Mouse (Mus musculus) heart, adult 2 months (tissue): ENCODE data around the gene Fgf23. TPM values are rescaled to one million over a fixed set of nuclear protein-coding genes. Genes with fewer than 3 reads are reported as not detected.

ENCODE experiments used
- DNase-seq, 2 experiments: peaks; one replicate each; pipeline ENCODE4 v3.0.0; 2021
- H3K27ac ChIP-seq: fragments of 200-600 bp; 2 replicates; pipeline ENCODE4 v1.8.1; 2022
- H3K27me3 ChIP-seq: fragments of 200-500 bp; 2 replicates; pipeline ENCODE4 v1.6.1; 2012; ENCODE audit warnings: mild to moderate bottlenecking, low read length, inconsistent platforms, mixed read lengths; ENCODE audit not compliant: control insufficient read depth, insufficient read depth
- H3K36me3 ChIP-seq: fragments of 200-500 bp; 2 replicates; pipeline ENCODE4 v1.6.1; 2012; ENCODE audit warnings: low read length, inconsistent platforms; ENCODE audit not compliant: control insufficient read depth, insufficient read depth
- H3K4me1 ChIP-seq: fragments of 200-500 bp; 2 replicates; pipeline ENCODE4 v1.6.1; 2011; ENCODE audit warnings: low read length; ENCODE audit not compliant: control insufficient read depth, insufficient read depth
- H3K4me3 ChIP-seq: fragments of 200-600 bp; 2 replicates; pipeline ENCODE4 v1.8.1; 2022
- H3K79me2 ChIP-seq: fragments of 200-500 bp; replicated peaks from 2 replicates; pipeline ENCODE4 v1.6.1; 2012; ENCODE audit warnings: mild to moderate bottlenecking, inconsistent platforms, low read length, moderate library complexity, mixed read lengths; ENCODE audit not compliant: control insufficient read depth, insufficient read depth
- H3K9ac ChIP-seq: fragments of 200-500 bp; 2 replicates; pipeline ENCODE4 v1.6.1; 2012; ENCODE audit warnings: low read depth, mild to moderate bottlenecking, control low read depth, inconsistent platforms, low read length, mixed read lengths
- CTCF ChIP-seq: fragments of 200-600 bp; IDR thresholded peaks from 2 replicates; pipeline ENCODE4 v1.8.1; 2022; ENCODE audit warnings: antibody characterized with exemption, mild to moderate bottlenecking, moderate library complexity
- EP300 ChIP-seq: fragments of 200-500 bp; IDR thresholded peaks from 2 replicates; pipeline ENCODE4 v1.6.1; 2011; ENCODE audit warnings: low read depth, low read length, control low read depth; ENCODE audit not compliant: insufficient read depth
- POLR2A ChIP-seq: fragments of 200-500 bp; IDR thresholded peaks from 2 replicates; pipeline ENCODE4 v1.6.1; 2011; ENCODE audit warnings: mild to moderate bottlenecking, low read depth, low read length, control low read depth; ENCODE audit not compliant: insufficient read depth
- WGBS: fragments of 180-500 bp; shearing (Covaris S2); methylation state at CpG from one replicate; pipeline ENCODE4 v1.1.7; 2018; 5-methylcytosine and 5-hydroxymethylcytosine counted together
- intact Hi-C: fragments of 180-260 bp; cut with DNase I; formaldehyde crosslinking; loops from one replicate; pipeline ENCODE4 v1.15.1; 2025
- polyA plus RNA-seq: library from polyadenylated mRNA; depleted of rRNA; stranded (reverse); fragments of >200 nt; gene quantifications from 2 replicates; pipeline ENCODE4 v1.2.3, GENCODE M21; 2012
- total RNA-seq, 2 experiments: library from RNA; stranded (reverse); gene quantifications; 2 replicates each; pipeline ENCODE4 v1.2.3; 2021

Fgf23 gene
- total and polyA plus RNA-seq, 3 experiments = not detected

DNA sequence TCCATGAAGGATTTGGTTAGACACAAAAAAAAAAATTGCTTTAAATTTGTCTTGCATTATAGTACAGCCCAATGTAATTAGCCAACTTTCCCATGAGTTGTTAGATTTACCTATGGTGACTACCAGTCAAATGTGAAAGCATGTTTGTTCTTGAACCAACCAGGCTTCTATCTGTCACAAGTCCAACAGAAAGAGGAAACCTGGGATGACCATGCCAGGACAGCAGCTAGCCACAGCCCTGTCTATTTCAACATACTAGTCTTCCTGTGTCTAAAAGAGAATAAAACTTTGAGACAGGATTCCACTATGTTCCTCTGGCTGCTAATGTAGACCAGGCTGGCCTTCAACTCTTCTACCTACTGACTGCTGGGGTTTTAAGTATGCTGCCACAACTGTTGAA is 34.7 kb downstream of the Fgf23 start:
- Histone ChIP-seq H3K4me1 (peaks cover 3% of the 10 kb centered on the region; the same call in 1 of the 2 replicates), H3K27me3 (no peaks in the 10 kb centered on the region), H3K4me3 (no peak overlapping the region), H3K36me3 (peaks cover 5% of the 10 kb centered on the region), H3K27ac (peak overlapping the region; percentile 92), H3K9ac (no peak overlapping the region), H3K79me2 (peaks cover 1% of the 10 kb centered on the region; the same call in 1 of the 2 replicates)
- no peak for DNase-seq
- TF ChIP-seq EP300 (no peak), POLR2A (no peak), CTCF (no peak)
- intact Hi-C loops = loop anchor here (5.0 kb wide), 1 partner anchor 150 kb away; no protein-coding TSS in a partner anchor

DNA sequence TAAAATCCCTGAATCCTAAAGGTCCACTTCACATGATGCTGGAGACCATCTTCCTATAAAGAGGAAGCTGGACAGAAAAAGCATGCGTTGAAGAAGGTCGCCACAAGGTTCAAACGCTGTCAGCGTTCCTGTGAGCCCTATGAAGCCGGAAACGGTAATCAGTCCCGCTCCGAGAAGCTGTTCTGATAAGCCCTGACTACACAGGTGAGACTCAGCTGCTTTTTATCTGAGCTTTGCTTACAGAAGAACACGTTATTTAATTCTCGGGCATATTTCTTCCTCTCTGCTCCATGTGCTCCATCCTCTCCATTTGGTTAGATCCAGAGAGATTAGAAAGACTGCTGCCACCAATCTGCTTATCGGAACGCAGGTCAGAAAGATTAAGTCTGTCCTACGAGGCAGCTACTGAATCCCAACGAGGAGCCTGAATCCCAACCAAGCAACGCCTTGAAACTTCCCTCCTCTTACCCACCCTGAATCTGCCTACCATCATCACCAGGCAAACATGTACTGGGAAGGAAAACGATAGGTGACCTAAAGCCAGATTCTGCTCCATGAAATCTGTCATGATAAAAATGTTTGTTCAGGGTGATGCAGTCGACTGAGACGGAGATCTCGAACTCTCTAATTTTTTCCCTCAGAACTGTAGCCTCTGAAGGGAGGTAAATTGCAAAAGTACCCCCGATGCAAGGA is 35.8 kb downstream of the Fgf23 start:
- peak overlapping the region; percentile 83 for H3K27ac ChIP-seq
- TF ChIP-seq CTCF = no peak
- TF ChIP-seq POLR2A = no peak
- TF ChIP-seq EP300 = no peak
- intact Hi-C loops = loop anchor here (5.0 kb wide), 1 partner anchor 151 kb away; no protein-coding TSS in a partner anchor
- H3K4me1 ChIP-seq = peaks cover 3% of the 10 kb centered on the region; the same call in 1 of the 2 replicates
- peak overlapping the region; percentile 59 for H3K4me3 ChIP-seq
- WGBS = 10% methylated on average over 20 of the region's 20 CpGs
- no peak for DNase-seq
- H3K36me3 ChIP-seq = peaks cover 5% of the 10 kb centered on the region; the same call in 1 of the 2 replicates
- no peaks in the 10 kb centered on the region for H3K79me2 ChIP-seq
- no peaks in the 10 kb centered on the region for H3K27me3 ChIP-seq
- H3K9ac ChIP-seq = peak overlapping the region; percentile 71

DNA sequence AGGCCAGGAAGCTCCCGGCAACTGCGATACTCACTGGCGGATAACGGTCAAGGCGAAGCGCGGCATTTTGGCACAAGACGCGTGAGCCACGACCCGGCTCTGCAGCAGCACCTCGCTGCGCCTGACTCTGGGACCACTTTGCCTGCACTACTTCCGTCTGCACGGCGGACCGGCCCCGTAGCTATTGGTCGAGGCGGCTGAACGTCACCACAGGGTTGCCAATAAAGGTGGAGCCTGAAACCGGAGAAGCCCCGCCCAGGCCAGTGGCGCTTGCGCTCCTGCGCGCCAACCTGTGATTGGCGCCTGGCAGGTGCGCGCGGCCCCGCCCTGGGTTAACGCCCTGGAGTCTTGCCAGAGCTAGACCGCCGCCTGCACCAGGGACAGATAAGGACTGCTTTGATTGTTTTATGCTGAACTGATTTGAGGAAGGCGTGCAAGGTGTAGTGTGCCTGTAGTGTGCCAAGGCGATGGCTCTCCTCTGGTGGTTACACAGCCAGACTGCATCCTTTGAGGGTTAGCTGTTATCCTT is 36.8 kb downstream of the Fgf23 start, which contains the start of gene Tigar:
Tigar (minus strand) TSS at position 156 of the 529 bp plus-strand sequence.
- peak; percentile 92 to 95 for DNase-seq
- Histone ChIP-seq H3K4me1 (peaks cover 3% of the 10 kb centered on the region; the same call in 1 of the 2 replicates), H3K79me2 (no peaks in the 10 kb centered on the region), H3K9ac (peak within 1 kb of the TSS; percentile 71), H3K4me3 (peak within 1 kb of the TSS; percentile 59), H3K27me3 (no peaks in the 10 kb centered on the region), H3K27ac (peak within 1 kb of the TSS; percentile 83), H3K36me3 (peaks cover 3% of the 10 kb centered on the region; the same call in 1 of the 2 replicates)
- intact Hi-C loops = loop anchor here (5.0 kb wide), 1 partner anchor 152 kb away; no protein-coding TSS in a partner anchor
- WGBS = under 1% methylated on average over 37 of the region's 37 CpGs
- TF ChIP-seq EP300 = no peak
- TF ChIP-seq POLR2A = peak; percentile 97
- TF ChIP-seq CTCF = 0 out of 2 replicates have a peak, but pooled peaks have one; percentile 16

DNA sequence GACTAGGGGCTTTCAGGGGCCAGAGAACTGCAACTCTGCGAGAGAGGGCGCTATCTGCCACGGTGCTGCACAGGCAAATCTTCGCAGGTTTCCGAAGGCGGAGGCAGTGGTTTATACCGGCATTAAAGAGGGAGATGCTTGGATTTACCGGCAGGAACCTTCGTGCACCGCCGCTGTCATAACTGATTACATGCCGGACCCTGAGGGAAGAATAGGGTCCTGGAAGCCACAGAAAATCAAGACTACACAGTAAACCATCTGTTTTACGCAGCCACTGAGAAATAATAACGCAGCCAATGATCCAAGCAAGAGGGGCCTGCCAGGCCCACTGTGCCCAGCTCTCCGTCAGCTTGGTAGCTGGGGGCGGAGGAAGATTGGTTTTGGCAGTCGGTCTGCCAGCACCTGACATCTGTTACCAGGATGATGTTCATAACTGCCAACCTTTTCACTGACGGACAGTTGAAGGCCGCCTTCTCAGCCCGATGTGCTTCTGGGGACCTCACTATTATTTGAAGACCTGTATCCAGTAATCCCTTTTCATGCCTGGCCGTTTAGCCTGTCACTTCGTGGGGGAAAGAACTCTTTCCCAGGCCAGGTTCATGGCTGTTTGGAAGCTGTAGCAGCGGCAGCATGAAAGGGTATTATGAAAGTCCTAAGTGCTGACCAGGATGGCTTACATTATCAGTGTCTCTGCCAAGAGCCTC is 42.2 kb downstream of the Fgf23 start:
- H3K27me3 ChIP-seq = no peaks in the 10 kb centered on the region
- H3K79me2 ChIP-seq = no peaks in the 10 kb centered on the region
- WGBS = 76% methylated on average over 23 of the region's 23 CpGs
- intact Hi-C loops = no loop called here
- no peaks in the 10 kb centered on the region for H3K4me1 ChIP-seq
- DNase-seq = no peak
- no peaks in the 10 kb centered on the region for H3K36me3 ChIP-seq
- TF ChIP-seq EP300 (no peak), POLR2A (no peak), CTCF (no peak)
- H3K4me3 ChIP-seq = no peak overlapping the region
- no peak overlapping the region for H3K9ac ChIP-seq
- no peak overlapping the region for H3K27ac ChIP-seq

DNA sequence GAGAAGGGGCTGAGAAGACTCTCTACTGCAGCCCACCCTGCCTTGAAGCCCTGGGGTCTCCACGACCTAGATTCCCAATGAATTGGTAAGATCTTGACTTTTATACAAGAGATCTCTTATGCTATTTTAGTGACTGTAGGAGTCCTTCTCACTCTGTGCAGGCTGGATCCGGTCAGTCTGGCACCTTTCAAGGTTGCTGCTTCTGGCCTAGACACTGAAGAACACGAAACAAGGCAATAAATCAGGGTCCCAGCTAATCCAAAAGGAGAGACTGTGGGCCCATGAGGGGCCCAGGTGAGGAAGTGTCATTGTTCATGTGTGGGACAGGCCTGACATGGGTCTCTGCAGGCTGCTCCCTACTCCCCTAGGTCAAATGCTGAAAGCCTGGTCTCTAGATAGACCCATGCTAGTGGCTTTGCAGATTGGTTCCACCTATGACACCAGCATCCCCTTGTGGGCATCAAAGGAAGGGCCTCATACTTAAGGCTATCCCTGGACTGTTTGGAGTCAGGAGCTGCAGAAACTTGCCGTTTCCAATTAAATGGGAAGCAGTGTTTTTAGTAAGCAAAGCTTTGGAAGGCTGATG is 49.6 kb downstream of the Fgf23 start:
- no peaks in the 10 kb centered on the region for H3K27me3 ChIP-seq
- peak; percentile 58; the same call in 1 of the 2 replicates for TF ChIP-seq EP300
- no peak for TF ChIP-seq POLR2A
- TF ChIP-seq CTCF = peak; percentile 82
- 68% methylated on average over 4 of the region's 4 CpGs for WGBS
- no peaks in the 10 kb centered on the region for H3K4me1 ChIP-seq
- no peak for DNase-seq
- no peaks in the 10 kb centered on the region for H3K36me3 ChIP-seq
- no peak overlapping the region for H3K27ac ChIP-seq
- no peak overlapping the region for H3K4me3 ChIP-seq
- intact Hi-C loops = loop anchor here (2.0 kb wide), 1 partner anchor 168 kb away; no protein-coding TSS in a partner anchor
- H3K9ac ChIP-seq = no peak overlapping the region
- H3K79me2 ChIP-seq = no peaks in the 10 kb centered on the region
